Mouse (Mus musculus): ENCODE measurements at regions not wholly inside any gene's neighbourhood (a gene's known extent, or its start where the extent isn't known, plus 50 kb on each side); places are given as distances from the start of the nearest gene placed in this dataset.

- in situ Hi-C loops (cut with MboI; ENCODE audit: low sequenced_read_pairs in 2 of 2, unreplicated experiment in 2 of 2), result no loop called here
- DNase-seq (ENCODE audit: low read depth, low spot score), result no peak
- Histone ChIP-seq H3K9ac (ENCODE audit: insufficient read depth, low read depth, low read length, poor library complexity, severe bottlenecking) (no peak overlapping the region), H3K36me3 (ENCODE audit: control insufficient read depth, insufficient read depth, low read length, poor library complexity, severe bottlenecking) (no peaks in the 10 kb centered on the region), H3K9me3 (ENCODE audit: control insufficient read depth, insufficient read depth, low read depth, low read length) (no peaks in the 10 kb centered on the region), H3K27ac (ENCODE audit: insufficient read depth, low read depth, low read length, poor library complexity, severe bottlenecking) (no peak overlapping the region), H3K4me3 (ENCODE audit: insufficient read depth in 1 of 2, low read depth in 1 of 2, low read length in 2 of 2, poor library complexity in 1 of 2, severe bottlenecking in 1 of 2) (no peak overlapping the region), H3K4me1 (ENCODE audit: control insufficient read depth in 2 of 2, insufficient read depth in 2 of 2, low read length in 2 of 2, poor library complexity in 1 of 2) (no peaks in the 10 kb centered on the region)
- TF ChIP-seq CHD2 (IDR thresholded peaks at IDR 0.05; ENCODE audit: low read depth, low read length) (no peak), HCFC1 (IDR thresholded peaks at IDR 0.05; ENCODE audit: borderline replicate concordance, insufficient read depth, low read length) (no peak), ZNF384 (IDR thresholded peaks at IDR 0.05; ENCODE audit: low read depth, low read length) (no peak), ZC3H11A (IDR thresholded peaks at IDR 0.05; ENCODE audit: borderline replicate concordance, low read depth, low read length) (no peak), MAFK (IDR thresholded peaks at IDR 0.05; ENCODE audit: insufficient read depth, low read depth, low read length) (no peak)
Measured at GRCm38 (mm10) chr11:37462375-37462774, 226.6 kb upstream of the Tenm2 start.

- Histone ChIP-seq H3K36me3 (ENCODE audit: control insufficient read depth, insufficient read depth, low read length, poor library complexity, severe bottlenecking) (no peaks in the 10 kb centered on the region), H3K4me3 (ENCODE audit: insufficient read depth in 1 of 2, low read depth in 1 of 2, low read length in 2 of 2, poor library complexity in 1 of 2, severe bottlenecking in 1 of 2) (no peak overlapping the region), H3K9ac (ENCODE audit: insufficient read depth, low read depth, low read length, poor library complexity, severe bottlenecking) (no peak overlapping the region), H3K9me3 (ENCODE audit: control insufficient read depth, insufficient read depth, low read depth, low read length) (no peaks in the 10 kb centered on the region), H3K27ac (ENCODE audit: insufficient read depth, low read depth, low read length, poor library complexity, severe bottlenecking) (no peak overlapping the region), H3K4me1 (ENCODE audit: control insufficient read depth in 2 of 2, insufficient read depth in 2 of 2, low read length in 2 of 2, poor library complexity in 1 of 2) (no peaks in the 10 kb centered on the region)
- TF ChIP-seq MAFK (IDR thresholded peaks at IDR 0.05; ENCODE audit: insufficient read depth, low read depth, low read length), result no peak
- TF ChIP-seq ZC3H11A (IDR thresholded peaks at IDR 0.05; ENCODE audit: borderline replicate concordance, low read depth, low read length), result no peak
- no peak for TF ChIP-seq ZNF384 (IDR thresholded peaks at IDR 0.05; ENCODE audit: low read depth, low read length)
- no peak for TF ChIP-seq HCFC1 (IDR thresholded peaks at IDR 0.05; ENCODE audit: borderline replicate concordance, insufficient read depth, low read length)
- TF ChIP-seq CHD2 (IDR thresholded peaks at IDR 0.05; ENCODE audit: low read depth, low read length), result no peak
- in situ Hi-C loops (cut with MboI; ENCODE audit: low sequenced_read_pairs in 2 of 2, unreplicated experiment in 2 of 2), result no loop called here
- no peak for DNase-seq (ENCODE audit: low read depth, low spot score)
Measured at GRCm38 (mm10) chr11:37447361-37447760, 211.6 kb upstream of the Tenm2 start.

GRCm38 (mm10) chr11:37446626-37447025 lies 210.9 kb upstream of the Tenm2 start:
- H3K9me3 ChIP-seq (ENCODE audit: control insufficient read depth, insufficient read depth, low read depth, low read length), result no peaks in the 10 kb centered on the region
- H3K4me3 ChIP-seq (ENCODE audit: insufficient read depth in 1 of 2, low read depth in 1 of 2, low read length in 2 of 2, poor library complexity in 1 of 2, severe bottlenecking in 1 of 2), result no peak overlapping the region
- no peak for DNase-seq (ENCODE audit: low read depth, low spot score)
- H3K36me3 ChIP-seq (ENCODE audit: control insufficient read depth, insufficient read depth, low read length, poor library complexity, severe bottlenecking), result no peaks in the 10 kb centered on the region
- TF ChIP-seq ZNF384 (IDR thresholded peaks at IDR 0.05; ENCODE audit: low read depth, low read length), result no peak
- no peak for TF ChIP-seq ZC3H11A (IDR thresholded peaks at IDR 0.05; ENCODE audit: borderline replicate concordance, low read depth, low read length)
- no peak for TF ChIP-seq HCFC1 (IDR thresholded peaks at IDR 0.05; ENCODE audit: borderline replicate concordance, insufficient read depth, low read length)
- no peak for TF ChIP-seq CHD2 (IDR thresholded peaks at IDR 0.05; ENCODE audit: low read depth, low read length)
- no peak for TF ChIP-seq MAFK (IDR thresholded peaks at IDR 0.05; ENCODE audit: insufficient read depth, low read depth, low read length)
- H3K27ac ChIP-seq (ENCODE audit: insufficient read depth, low read depth, low read length, poor library complexity, severe bottlenecking), result no peak overlapping the region
- in situ Hi-C loops (cut with MboI; ENCODE audit: low sequenced_read_pairs in 2 of 2, unreplicated experiment in 2 of 2), result no loop called here
- no peaks in the 10 kb centered on the region for H3K4me1 ChIP-seq (ENCODE audit: control insufficient read depth in 2 of 2, insufficient read depth in 2 of 2, low read length in 2 of 2, poor library complexity in 1 of 2)
- H3K9ac ChIP-seq (ENCODE audit: insufficient read depth, low read depth, low read length, poor library complexity, severe bottlenecking), result no peak overlapping the region

- TF ChIP-seq MAFK (IDR thresholded peaks at IDR 0.05; ENCODE audit: insufficient read depth, low read depth, low read length), result no peak
- TF ChIP-seq HCFC1 (IDR thresholded peaks at IDR 0.05; ENCODE audit: borderline replicate concordance, insufficient read depth, low read length), result no peak
- TF ChIP-seq ZNF384 (IDR thresholded peaks at IDR 0.05; ENCODE audit: low read depth, low read length), result no peak
- no peak for TF ChIP-seq CHD2 (IDR thresholded peaks at IDR 0.05; ENCODE audit: low read depth, low read length)
- no peak for TF ChIP-seq ZC3H11A (IDR thresholded peaks at IDR 0.05; ENCODE audit: borderline replicate concordance, low read depth, low read length)
- no peak overlapping the region for H3K4me3 ChIP-seq (ENCODE audit: insufficient read depth in 1 of 2, low read depth in 1 of 2, low read length in 2 of 2, poor library complexity in 1 of 2, severe bottlenecking in 1 of 2)
- in situ Hi-C loops (cut with MboI; ENCODE audit: low sequenced_read_pairs in 2 of 2, unreplicated experiment in 2 of 2), result no loop called here
- H3K27ac ChIP-seq (ENCODE audit: insufficient read depth, low read depth, low read length, poor library complexity, severe bottlenecking), result no peak overlapping the region
- no peak for DNase-seq (ENCODE audit: low read depth, low spot score)
- no peaks in the 10 kb centered on the region for H3K9me3 ChIP-seq (ENCODE audit: control insufficient read depth, insufficient read depth, low read depth, low read length)
- no peak overlapping the region for H3K9ac ChIP-seq (ENCODE audit: insufficient read depth, low read depth, low read length, poor library complexity, severe bottlenecking)
- no peaks in the 10 kb centered on the region for H3K36me3 ChIP-seq (ENCODE audit: control insufficient read depth, insufficient read depth, low read length, poor library complexity, severe bottlenecking)
- H3K4me1 ChIP-seq (ENCODE audit: control insufficient read depth in 2 of 2, insufficient read depth in 2 of 2, low read length in 2 of 2, poor library complexity in 1 of 2), result no peaks in the 10 kb centered on the region
Measured at GRCm38 (mm10) chr11:37442781-37443180, 207.0 kb upstream of the Tenm2 start.

- Histone ChIP-seq H3K36me3 (ENCODE audit: control insufficient read depth, insufficient read depth, low read length, poor library complexity, severe bottlenecking) (no peaks in the 10 kb centered on the region), H3K9me3 (ENCODE audit: control insufficient read depth, insufficient read depth, low read depth, low read length) (no peaks in the 10 kb centered on the region), H3K9ac (ENCODE audit: insufficient read depth, low read depth, low read length, poor library complexity, severe bottlenecking) (no peak overlapping the region), H3K4me1 (ENCODE audit: control insufficient read depth in 2 of 2, insufficient read depth in 2 of 2, low read length in 2 of 2, poor library complexity in 1 of 2) (no peaks in the 10 kb centered on the region), H3K4me3 (ENCODE audit: insufficient read depth in 1 of 2, low read depth in 1 of 2, low read length in 2 of 2, poor library complexity in 1 of 2, severe bottlenecking in 1 of 2) (no peak overlapping the region), H3K27ac (ENCODE audit: insufficient read depth, low read depth, low read length, poor library complexity, severe bottlenecking) (no peak overlapping the region)
- TF ChIP-seq ZC3H11A (IDR thresholded peaks at IDR 0.05; ENCODE audit: borderline replicate concordance, low read depth, low read length) (no peak), ZNF384 (IDR thresholded peaks at IDR 0.05; ENCODE audit: low read depth, low read length) (no peak), MAFK (IDR thresholded peaks at IDR 0.05; ENCODE audit: insufficient read depth, low read depth, low read length) (no peak)
- no peak for DNase-seq (ENCODE audit: low read depth, low spot score)
- in situ Hi-C loops (cut with MboI; ENCODE audit: low sequenced_read_pairs in 2 of 2, unreplicated experiment in 2 of 2), result no loop called here
Measured at GRCm38 (mm10) chr11:37434600-37434999, 198.8 kb upstream of the Tenm2 start.

Measured in ES-E14 (cell line).